Mouse (Mus musculus) cerebellum, adult 18-20 months (tissue): ENCODE data around the gene Tgif1.
"Not testable (repeated sequence)": the region's sequence is repeated elsewhere in the genome, so short reads cannot be mapped to it uniquely, and the experiment has no call there.

ENCODE experiments used
- DNase-seq, 2 experiments: peaks; one replicate each; pipeline ENCODE4 v3.0.0; 2021

The Tgif1 gene

GRCm38 (mm10) chr17:70838533-70838932 lies 14.8 kb downstream of the Tgif1 start:
- no peak for DNase-seq

- no peak for DNase-seq
These were observed 15.3 kb downstream of the Tgif1 start for GRCm38 (mm10) chr17:70838031-70838430.

GRCm38 (mm10) chr17:70837474-70837873 lies 15.9 kb downstream of the Tgif1 start:
- not testable (repeated sequence) for DNase-seq

- no peak for DNase-seq
These were observed 16.5 kb downstream of the Tgif1 start for GRCm38 (mm10) chr17:70836820-70837219.

- no peak for DNase-seq
These were observed 18.1 kb downstream of the Tgif1 start for GRCm38 (mm10) chr17:70835071-70835790.

- DNase-seq, result peak in 1 of 2 experiments; percentile 23
These were observed 18.8 kb downstream of the Tgif1 start for GRCm38 (mm10) chr17:70834430-70834965.

- no peak for DNase-seq
These were observed 20.8 kb downstream of the Tgif1 start for GRCm38 (mm10) chr17:70832544-70832943.

GRCm38 (mm10) chr17:70831591-70831990 lies 21.8 kb downstream of the Tgif1 start:
- no peak for DNase-seq

GRCm38 (mm10) chr17:70829943-70830715 lies 23.2 kb downstream of the Tgif1 start:
- DNase-seq, result no peak

GRCm38 (mm10) chr17:70829217-70829616 lies 24.1 kb downstream of the Tgif1 start:
- DNase-seq, result no peak

- DNase-seq, result no peak
These were observed 24.8 kb downstream of the Tgif1 start for GRCm38 (mm10) chr17:70828569-70828968.

- no peak for DNase-seq
These were observed 25.2 kb downstream of the Tgif1 start for GRCm38 (mm10) chr17:70828180-70828528.

- not testable (repeated sequence) for DNase-seq
These were observed 25.7 kb downstream of the Tgif1 start for GRCm38 (mm10) chr17:70827463-70828179.

- no peak for DNase-seq
These were observed 27.1 kb downstream of the Tgif1 start for GRCm38 (mm10) chr17:70826227-70826626.

GRCm38 (mm10) chr17:70823083-70823482 lies 30.3 kb downstream of the Tgif1 start:
- DNase-seq, result no peak

GRCm38 (mm10) chr17:70817862-70818451 lies 35.4 kb downstream of the Tgif1 start:
- no peak for DNase-seq

GRCm38 (mm10) chr17:70815001-70815400 lies 38.3 kb downstream of the Tgif1 start:
- no peak for DNase-seq

GRCm38 (mm10) chr17:70810795-70811194 lies 42.6 kb downstream of the Tgif1 start:
- no peak for DNase-seq

- no peak for DNase-seq
These were observed 43.6 kb downstream of the Tgif1 start for GRCm38 (mm10) chr17:70809776-70810175.

- no peak for DNase-seq
These were observed 44.5 kb downstream of the Tgif1 start for GRCm38 (mm10) chr17:70808837-70809236.

- DNase-seq, result no peak
These were observed 45.5 kb downstream of the Tgif1 start for GRCm38 (mm10) chr17:70807885-70808284.

GRCm38 (mm10) chr17:70806600-70806999 lies 46.7 kb downstream of the Tgif1 start:
- DNase-seq, result no peak

GRCm38 (mm10) chr17:70805866-70806265 lies 47.5 kb downstream of the Tgif1 start:
- no peak for DNase-seq
